In genomic region chr11:99153767-99154753, GRCm38 (mm10) we compare ENCODE assay signal across 29 mouse cellular contexts. TPM values are rescaled to one million over a fixed set of nuclear protein-coding genes. Genes with fewer than 3 reads are reported as not detected.
DNase-seq lines count a peak whose midpoint lies in the region; TF ChIP-seq lines count a peak whose summit lies in the region.
"Had no signal": no experiment of that assay in that cellular context is flagged by ENCODE, and none has a peak within 500 bp of the region (broad histone marks: within the 10 kb centered on the region; RNA-seq: fewer than 3 reads in every experiment).

No protein-coding gene starts in this region.

- TF ChIP-seq CTCF in lung, adult 2 months (IDR thresholded peaks at IDR 0.05; ENCODE audit: insufficient read depth, low read length) = no peak

- intact Hi-C loops in gastrocnemius, postnatal 36 days (cut with DNase I) = no loop called here

- 73% methylated on average over 7 of the region's 7 CpGs for WGBS in lung, adult 2 months

- peaks cover 5% of the 10 kb centered on the region for H3K4me1 ChIP-seq in lung, adult 2 months (ENCODE audit: control insufficient read depth, insufficient read depth, low read length)

- TF ChIP-seq POLR2A in lung, adult 2 months (IDR thresholded peaks at IDR 0.05; ENCODE audit: borderline replicate concordance, extremely low read depth, low read depth, low read length) = no peak

- H3K4me3 ChIP-seq in lung, adult 2 months (replicated peaks; ENCODE audit: extremely low read depth, low read depth, low read length) = peak overlapping the region; percentile 31
- H3K4me3 ChIP-seq: embryonic facial prominence, embryonic 12.5 days; forebrain, embryonic 10.5 days; forebrain, embryonic 15.5 days; hindbrain, embryonic 12.5 days; liver, embryonic 13.5 days; midbrain, embryonic 10.5 days had no signal

- no peak for DNase-seq in lung, adult 2 months
- DNase-seq in lung, postnatal 4 days = no peak
- peak; percentile 23 for DNase-seq in thymus, postnatal 25 days
- DNase-seq in thymus, postnatal 4 days = no peak
- peak; percentile 59 for DNase-seq in T-cell, adult 2 months (ENCODE audit: low spot score)
- no peak for DNase-seq in embryo, embryonic 9.5 days (ENCODE audit: extremely low spot score)
- DNase-seq in gastrocnemius, postnatal 36 days = no peak
- DNase-seq: adrenal gland, adult 8-10 months; cerebellum, adult 8-10 months; cerebellum, postnatal 25 days; gastrocnemius, postnatal 25 days; heart, adult 18-20 months; heart, postnatal 36 days; kidney, adult 2 months; kidney, postnatal 36 days; layer of hippocampus, postnatal 36 days; left cerebral cortex, postnatal 4 days; liver, embryonic 13.5 days; lung, embryonic 14.5 days; lung, postnatal 14 days; right cerebral cortex, postnatal 14 days had no signal

RNA-seq across cellular contexts. Expression of gene Ccr7, which starts 0.8 kb away (rescaled TPM):
- polyA plus RNA-seq in lung, adult 2 months (2012; rRNA removed) = 15.5 and 19.7 TPM in 2 replicates
- total RNA-seq in gastrocnemius, postnatal 36 days (2021) = not detected
- total RNA-seq: gastrocnemius, adult 18-20 months; gastrocnemius, postnatal 25 days; layer of hippocampus, postnatal 36 days; left cerebral cortex, postnatal 4 days; midbrain, postnatal 0 days had no signal
- polyA plus RNA-seq: forebrain, embryonic 15.5 days; midbrain, postnatal 0 days; neural tube, embryonic 14.5 days had no signal

Comparison
In these comparisons a context has a peak if more than half of its experiments do, and no peak if none do; other contexts are left out.
1. DNase-seq: peak in thymus, postnatal 25 days (single experiment) and T-cell, adult 2 months (single experiment); none in lung, adult 2 months (single experiment), lung, postnatal 4 days (0 of 2), thymus, postnatal 4 days (single experiment), embryo, embryonic 9.5 days (single experiment) and gastrocnemius, postnatal 36 days (0 of 2).